Mouse (Mus musculus): ENCODE measurements at regions not wholly inside any gene's neighbourhood (a gene's known extent, or its start where the extent isn't known, plus 50 kb on each side); places are given as distances from the start of the nearest gene placed in this dataset.
"Not testable (repeated sequence)": the region's sequence is repeated elsewhere in the genome, so short reads cannot be mapped to it uniquely, and the experiment has no call there.

DNA sequence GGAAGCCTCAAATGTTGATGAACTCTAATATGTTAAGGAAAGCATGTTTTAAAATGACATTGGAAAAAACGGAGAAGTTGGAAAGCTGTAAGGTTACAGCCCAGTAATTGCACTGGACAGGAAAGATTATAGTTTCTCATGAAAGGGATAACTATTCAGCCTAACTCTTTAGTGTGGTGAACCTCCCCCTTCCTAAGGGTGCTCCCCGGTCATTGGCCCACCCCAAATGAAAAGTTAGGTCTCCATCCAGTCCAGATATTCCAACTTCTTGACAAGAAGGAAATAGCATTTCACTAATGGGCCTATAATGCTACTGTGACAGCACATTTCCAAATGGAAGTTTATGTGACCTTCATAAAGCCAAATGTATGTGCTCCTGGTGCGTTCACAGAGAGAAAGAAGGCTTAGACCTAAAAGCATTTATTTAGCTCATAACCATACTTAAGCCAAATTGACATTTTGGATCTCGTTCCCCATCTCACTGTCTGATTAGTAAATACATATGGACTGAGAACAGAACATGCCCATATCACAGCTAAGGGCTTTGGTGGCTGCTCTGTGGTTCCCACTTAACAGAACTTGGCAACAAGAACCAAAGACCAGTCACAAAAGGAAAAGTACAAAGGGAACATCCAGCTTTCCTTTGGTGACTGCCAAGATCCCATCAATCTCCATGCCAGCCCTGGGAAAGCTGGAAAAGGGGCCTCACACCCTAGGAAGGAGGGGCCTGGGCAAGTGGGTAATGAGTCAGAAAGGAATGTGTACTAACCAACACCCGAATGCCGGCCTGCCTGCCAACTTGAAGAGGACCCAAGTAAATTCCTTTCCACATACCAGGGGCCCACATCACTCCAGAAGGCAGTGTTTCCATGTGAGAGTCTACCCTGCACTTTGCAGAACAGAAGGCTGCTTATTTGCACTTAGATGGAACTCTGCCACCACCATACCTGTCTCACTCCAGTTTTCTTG is 155.1 kb upstream of the Chst7 start:
- peak; percentile 31 for DNase-seq (ENCODE audit: low read depth, low spot score)

DNA sequence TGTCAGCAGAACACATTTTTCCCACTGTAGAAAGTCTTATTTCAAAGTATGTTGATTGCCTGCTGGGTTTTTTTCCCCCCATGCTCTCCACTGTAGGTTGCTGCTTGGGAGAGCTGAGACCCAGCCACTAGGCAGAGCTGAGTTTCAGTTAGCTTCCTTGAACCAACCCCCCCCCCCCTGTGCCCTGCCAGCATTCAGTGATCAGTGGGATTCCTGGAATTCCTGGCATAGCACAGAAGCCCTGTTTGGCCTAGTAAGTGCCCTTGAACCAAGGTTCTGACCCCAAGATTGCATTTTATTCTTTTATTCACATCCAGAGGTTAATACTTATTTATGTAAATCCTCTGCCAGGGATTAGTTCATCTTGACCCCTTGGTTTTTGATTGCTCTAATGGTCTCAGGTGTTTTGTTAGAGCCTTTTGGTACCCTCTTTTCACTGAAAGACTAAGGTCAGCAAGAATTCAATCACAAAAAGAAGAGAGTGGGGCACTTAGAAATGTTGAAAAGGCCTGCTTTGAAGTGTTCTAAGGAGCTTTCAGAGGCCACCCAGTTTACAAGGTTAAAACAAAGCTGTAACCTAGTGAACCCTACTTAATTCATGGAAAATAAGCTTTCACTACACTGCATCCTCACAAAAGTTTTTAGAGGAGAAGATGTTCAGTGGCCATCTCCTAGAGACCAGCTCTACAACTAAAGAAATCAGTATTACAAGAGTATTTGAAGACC is 152.6 kb upstream of the Chst7 start:
- DNase-seq (ENCODE audit: low read depth, low spot score) = peak; percentile 55

DNA sequence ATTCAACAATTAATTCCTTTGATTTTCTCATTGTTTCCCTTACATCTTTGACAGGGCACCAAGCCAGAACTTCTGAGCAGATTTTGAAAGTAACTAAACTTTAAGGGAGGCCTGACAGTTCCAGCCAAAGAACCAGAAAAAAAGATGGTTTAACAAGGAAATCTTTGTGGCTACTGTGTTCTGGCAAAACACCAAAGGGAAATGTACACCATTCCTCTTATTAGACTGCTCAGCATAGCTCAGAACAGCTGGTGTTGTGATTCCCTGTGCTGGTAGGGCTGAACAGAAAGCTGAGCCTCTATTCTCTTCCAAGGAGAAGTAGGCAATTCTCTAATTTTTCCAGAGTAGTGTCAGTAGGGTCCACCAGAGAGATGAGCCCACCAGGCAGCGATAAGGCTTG is 142.4 kb upstream of the Chst7 start:
- no peak for DNase-seq (ENCODE audit: low read depth, low spot score)

DNA sequence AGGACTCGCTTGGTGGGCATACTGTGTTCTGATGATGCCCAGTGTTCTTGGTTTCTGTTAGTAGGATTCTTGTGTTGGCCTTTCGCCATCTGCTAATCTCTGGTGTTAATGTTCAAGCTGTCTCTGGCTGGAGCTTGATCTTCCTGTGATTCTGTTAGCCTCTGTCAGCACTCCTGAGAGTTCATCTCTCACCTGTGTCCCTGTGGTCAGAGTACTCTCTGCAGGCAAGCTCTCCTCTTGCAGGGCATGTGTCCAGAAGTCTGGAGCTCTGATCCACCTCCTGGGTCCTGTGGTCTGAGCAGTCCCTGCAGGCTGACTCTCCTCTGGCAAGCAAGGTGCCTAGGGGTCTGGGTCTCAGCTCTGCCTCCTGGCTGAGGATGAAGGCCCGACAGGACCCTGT is 130.0 kb upstream of the Chst7 start:
- DNase-seq (ENCODE audit: low read depth, low spot score) = not testable (repeated sequence)

DNA sequence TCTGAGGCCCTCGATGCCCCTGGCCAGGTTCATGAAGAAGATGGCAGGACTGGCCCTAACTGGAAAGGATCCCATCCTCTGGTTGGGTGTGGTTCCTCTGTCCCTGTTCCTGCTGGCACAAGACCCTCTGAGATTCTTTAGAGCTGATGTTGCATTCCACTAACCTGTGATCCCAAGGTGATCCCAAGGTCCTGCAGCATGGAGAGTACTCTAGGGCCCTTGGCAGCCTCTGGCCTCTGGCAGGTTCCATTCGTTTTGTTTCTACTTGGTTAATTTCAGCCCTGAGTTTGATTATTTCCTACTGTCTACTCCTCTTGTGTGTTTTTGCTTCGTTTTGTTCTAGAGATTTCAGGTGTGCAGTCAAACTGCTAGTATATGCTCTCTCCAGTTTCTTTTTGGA is 129.5 kb upstream of the Chst7 start:
- no peak for DNase-seq (ENCODE audit: low read depth, low spot score)

DNA sequence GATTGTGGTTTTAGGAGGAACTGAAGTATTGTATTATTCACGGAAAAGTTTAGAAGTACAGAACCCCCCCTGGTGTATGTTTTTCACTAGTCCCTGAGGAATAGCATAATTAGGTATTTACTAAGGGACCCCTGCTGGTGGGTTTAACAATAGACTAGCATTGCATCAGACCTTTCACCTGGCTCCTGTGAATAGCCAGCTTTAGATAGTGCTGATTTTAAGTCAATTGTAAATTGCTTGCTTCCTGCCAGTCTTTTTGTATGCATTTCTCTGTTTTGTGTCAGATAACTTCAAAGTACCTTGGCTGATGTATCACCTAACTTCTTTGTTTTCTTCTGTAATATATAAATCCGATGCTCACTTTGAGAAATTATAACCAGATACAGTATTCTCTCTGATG is 116.1 kb upstream of the Chst7 start:
- no peak for DNase-seq (ENCODE audit: low read depth, low spot score)

Measured in mesoderm, embryonic 11.5 days (tissue).